Mouse (Mus musculus) T-helper 2 cell (primary cell): ENCODE data around the gene Mrpl4.

Experiments
- in situ Hi-C: fragments of 300-600 bp; cut with MboI, MseI; formaldehyde crosslinking; loops from one replicate; pipeline ENCODE4 v1.15.1; 2025; ENCODE audit warnings: high pct_unique_total_duplicates

Mrpl4 gene

DNA sequence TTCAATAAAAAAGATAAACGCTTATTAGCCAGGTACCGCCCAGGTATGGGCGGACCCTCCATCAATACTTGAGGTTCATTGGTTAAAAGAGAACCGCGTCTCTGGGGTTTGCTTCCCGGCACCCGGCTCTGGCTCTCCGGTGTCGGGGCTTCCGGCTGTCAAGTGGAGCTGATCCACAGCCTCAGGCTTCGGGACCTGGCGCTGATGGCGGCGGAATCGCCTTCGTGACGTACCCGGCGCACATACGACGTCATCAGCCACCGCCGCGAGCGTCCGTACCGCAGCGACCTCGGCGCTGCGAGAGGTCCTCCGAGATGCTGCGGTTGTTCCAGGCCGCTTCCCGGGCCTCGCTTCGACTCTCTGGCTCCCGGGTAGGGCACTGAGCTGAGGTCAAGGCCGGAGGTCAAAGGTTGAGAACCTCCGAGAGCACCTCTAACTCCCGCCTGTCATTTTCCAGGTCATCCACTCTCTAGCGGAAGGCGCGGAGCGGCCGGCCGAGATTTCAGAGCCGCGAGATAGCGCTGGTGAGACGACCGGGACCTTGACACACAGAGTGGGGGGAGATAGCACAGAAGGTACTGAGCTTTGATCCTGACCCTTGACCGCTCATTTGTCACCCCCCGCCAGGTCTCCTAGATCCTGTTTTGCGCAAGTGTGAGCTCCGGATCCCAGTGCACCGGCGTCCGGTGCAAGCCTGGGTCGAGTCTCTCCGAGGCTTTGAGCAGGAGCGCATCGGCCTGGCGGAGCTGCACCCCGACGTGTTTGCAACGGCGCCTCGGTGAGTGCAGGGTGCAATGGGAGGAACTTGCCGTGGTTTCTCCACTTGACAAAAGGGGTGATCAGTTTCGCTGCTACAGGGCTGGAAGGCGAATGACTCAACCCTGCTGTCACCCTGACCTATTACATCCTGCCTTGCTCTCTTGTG lies at the start of gene Mrpl4:
Gene Mrpl4, plus strand, starts transcription at position 112 of the 925 bp plus-strand sequence.
- in situ Hi-C loops = no loop called here

DNA sequence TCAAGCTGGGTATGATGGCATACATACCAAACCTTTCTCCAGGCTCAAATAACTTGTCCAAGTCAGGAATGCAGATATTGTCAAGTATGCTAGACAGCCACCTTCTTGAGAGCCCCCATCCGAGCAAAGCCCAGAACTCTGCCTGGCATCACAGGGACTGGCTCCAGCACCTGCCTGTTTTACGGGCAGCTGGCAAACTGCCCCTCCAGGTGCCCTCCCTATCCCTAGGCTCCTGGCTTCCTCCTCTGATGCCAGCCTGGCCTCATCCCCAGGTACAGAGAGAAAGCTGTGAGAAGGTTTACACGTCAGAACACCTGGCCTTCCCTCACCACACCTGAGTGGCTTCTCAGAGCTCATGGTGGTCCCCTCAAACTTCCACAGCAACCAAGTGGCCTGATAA lies 45.5 kb upstream of the Mrpl4 start:
- in situ Hi-C loops = no loop called here

DNA sequence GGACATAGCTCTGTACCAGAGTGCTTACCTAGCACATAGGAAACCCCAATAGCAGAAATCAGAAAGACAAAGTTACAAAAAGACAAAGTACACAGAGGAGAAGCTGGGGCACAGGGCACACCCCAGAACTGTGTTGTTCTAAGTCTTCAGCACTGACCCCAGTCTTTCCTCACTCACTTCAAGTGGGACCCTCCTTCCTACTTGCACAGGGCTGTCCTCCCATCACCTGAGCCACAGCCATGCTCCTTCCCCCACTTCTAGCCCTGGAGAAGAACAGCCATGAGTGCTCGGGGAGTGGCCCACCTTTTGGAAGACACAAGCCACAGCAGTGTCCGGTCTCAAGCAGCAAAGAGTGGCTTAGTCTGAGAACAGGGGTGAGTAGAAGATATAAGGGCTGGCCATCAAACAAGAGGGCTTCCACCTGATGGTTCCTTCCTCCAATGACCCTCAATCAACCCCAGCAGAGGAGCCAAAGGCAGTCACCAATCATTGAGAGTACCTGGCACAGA lies 43.1 kb upstream of the Mrpl4 start, which contains the start of gene Dnmt1:
Gene Dnmt1, minus strand, starts transcription at position 459 of the 509 bp plus-strand sequence.
- in situ Hi-C loops = no loop called here

DNA sequence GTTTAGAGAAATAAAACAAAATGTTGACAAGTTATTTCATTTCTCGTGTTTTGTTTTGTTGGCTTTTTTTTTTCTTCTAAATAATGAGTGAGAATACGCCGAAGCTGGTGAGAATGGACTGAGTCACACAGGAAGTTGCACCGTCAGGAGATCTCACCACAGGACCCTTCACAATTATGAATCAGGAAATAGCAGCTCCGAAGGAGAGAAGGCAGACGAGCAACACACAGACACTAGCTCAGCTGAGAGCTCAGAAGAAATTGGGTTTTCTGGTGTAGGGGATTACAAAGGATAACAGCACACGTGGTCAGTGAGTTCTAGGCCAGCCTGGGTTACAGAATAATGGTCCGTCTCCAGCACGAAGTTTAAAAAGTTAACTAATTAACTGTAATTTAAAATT lies 41.0 kb upstream of the Mrpl4 start:
- in situ Hi-C loops = no loop called here

DNA sequence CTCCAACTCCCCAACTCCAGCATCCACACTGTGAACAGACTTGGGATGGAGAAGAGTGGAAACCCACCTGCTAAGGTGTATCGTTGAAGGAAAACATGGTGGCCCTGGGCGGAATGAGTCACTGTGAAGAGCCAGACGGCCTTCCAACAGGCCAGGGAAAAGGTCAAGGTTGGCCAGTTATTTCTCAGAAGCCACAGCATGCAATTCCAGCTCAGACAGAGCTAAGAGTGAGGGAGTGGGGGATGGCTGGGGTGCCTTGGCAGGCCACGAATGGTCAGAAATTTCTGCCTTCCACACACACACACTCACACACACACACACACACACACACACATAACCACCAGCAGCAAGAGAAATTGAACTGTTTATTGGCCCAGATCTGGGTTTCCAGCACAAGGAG lies 36.9 kb upstream of the Mrpl4 start:
- in situ Hi-C loops = no loop called here

DNA sequence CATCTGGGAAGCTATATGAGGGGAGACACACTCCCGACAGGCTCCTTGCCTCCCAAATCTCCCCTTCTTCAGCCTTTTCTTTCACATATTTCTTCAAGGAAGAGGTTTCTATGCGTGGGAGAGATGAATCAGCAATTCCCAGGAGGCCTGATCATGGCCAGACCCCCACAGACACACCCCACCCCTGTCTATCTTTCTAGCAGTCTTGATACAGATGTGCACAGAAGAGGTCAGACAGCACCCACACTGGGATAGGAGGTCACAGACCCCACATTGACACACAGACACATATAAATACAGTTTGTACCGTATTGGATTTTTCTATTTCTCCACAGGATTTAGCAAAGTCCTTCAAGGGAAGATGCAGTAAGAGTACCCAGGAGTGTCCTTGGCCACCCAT lies 36.5 kb upstream of the Mrpl4 start:
- in situ Hi-C loops = no loop called here

DNA sequence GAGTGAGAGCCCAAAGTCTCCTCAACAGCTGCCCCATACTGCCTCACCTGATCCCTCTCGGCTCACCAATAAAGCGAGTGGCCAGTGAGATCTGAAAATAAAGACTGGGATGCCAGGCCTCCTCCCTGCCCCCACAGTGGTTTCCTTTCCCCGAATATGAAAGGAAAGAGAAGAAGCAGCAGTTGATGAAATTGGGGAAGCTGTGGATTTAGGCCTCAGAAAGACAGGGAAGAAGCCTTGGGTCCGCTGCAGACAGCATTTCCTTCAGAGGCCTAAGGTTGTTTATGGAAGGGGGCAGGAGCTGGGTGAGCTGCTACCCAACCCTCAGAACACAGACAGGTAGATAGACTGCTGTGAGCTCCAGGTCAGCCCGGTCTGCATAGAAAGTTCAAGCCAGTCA lies 35.8 kb upstream of the Mrpl4 start:
- in situ Hi-C loops = no loop called here

DNA sequence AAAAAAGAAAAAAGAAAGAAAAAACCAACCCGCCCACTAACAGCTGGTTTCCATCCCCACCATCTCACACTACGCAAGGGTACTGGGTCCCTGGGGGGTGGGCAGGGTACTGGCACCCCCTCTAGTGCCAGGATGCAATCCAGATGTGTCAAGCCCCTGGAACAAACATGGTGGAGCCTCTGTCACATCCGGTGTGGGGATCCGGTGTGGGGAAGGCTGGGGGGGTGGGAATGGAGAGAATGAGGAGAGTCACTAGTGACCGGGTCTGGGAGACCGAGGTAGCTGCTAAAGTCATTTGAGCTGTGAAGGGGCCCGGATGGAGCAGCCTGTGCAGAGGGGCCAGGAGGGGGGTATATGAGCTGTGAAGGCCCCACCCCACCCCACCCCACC lies 30.8 kb upstream of the Mrpl4 start:
- in situ Hi-C loops = no loop called here

DNA sequence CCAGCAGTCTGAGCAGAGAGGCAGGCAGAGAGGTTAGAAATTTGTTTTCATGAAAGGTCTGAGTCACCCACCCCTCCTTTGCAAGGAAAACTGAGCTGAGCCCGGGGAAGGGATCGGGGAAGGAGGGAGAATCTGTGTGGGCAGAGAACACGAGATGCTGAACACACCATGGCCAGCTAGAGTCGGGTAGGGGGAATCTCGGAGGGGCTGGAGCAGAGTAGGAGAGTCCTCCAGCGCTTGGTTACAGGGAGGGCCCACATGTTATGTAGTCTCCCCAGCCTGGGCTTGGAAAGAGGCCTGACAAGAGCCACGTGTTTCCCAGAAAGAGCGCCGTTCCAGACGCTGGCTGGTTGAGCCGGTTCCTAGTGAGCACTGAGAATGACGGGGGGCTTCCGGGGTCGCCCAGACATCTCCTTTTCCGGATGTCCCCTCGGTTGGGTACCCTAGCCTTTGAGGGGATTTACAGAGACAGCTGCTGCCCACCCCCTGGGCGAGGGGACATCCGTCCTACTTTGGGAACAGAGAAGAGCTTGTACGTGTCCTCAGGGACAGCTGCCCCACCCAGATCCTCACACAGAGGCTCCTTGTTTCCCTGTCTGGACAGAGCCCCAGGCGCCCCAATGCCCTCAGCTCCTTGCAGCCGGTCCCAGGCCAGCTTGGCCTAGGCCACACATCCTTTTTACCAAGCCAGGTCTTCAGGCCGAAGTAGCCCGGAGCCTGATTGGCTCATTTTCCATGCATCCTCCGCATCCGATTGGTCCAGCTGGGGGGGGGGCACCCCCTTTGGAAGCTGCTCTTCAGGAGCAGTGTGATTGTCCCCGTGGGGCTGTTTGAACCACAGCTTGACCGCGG lies 30.2 kb upstream of the Mrpl4 start:
- in situ Hi-C loops = no loop called here

DNA sequence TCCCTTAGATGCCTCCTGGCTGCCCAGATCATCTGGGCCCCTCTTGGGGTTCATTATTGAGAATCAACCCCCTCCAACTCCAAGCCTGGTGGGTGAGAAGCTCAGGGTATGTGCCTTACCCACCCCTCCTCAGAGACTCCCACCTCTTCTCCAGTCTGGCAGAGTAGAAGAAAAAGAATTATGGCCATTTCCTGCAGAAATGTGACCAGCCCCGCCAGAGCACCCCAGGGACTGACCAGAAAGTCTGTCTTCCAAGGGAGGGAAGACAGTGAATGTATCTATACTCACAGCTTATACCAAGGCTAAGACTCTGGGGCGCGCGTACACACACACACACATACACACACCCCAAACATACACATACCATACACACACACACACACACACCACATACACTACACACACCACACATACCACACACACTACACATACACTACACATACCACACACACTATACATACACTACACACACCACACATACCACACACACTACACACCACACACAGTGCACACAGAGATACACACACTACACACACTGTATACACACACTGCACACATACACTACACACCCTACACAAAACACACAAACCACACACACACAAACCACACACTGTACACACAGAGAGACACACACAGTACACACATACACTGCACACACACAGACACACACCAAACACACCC lies 29.4 kb upstream of the Mrpl4 start:
- in situ Hi-C loops = no loop called here

DNA sequence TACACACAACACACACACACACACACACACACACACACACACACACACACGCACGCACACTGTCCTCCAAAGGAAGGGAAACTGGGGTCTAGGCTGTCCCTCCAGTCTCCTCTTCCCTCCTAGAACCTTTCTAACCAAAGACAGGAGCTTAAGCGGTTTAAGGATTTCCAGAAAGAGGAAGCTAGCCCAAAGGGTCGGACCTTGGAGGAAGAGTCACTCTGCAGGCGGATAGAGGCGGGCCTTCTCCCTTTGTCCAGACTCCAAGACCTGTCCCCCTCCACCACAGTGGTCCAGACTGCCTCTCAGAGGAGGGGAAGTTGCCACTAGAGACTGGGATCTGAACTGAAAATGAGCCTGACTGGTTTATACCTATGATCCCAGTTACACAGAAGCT lies 28.9 kb upstream of the Mrpl4 start:
- in situ Hi-C loops = no loop called here

DNA sequence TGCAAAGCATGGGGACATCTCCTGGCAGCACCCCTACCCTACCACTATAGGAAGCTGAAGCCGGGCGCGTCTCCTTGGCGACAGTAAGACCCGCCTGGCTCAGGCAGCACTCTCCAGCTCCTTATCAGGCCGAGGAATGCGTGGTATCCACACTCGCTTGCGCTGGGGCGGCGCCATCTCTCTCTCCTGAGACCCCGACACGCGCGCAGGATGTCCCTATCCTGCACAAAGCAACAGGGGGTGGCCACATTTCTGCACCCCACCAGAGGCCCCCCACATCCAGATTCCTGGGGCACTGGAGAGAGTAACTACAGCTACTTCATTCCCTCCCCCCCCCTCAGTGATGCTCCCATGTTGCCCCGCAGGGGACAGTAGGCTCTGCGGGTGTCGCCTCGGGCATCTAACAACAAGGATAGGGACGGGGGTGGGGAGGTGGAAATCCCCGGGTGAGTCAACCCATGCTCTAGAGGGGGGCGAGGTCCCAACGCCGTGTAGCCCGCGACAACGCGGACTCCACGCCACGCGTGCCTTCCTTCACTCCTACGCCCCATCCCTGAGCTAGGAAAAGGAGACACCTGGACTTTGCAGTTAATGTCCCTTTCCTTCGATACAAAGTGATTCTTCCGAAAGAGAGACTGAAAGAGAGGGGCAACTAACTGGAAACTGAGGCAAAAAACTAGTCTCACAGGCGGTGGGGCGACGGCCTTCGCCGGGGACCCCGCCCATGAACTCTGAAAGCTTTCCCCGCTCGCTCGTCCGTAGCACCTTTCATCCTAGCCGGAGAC lies 26.9 kb upstream of the Mrpl4 start:
- in situ Hi-C loops = no loop called here

DNA sequence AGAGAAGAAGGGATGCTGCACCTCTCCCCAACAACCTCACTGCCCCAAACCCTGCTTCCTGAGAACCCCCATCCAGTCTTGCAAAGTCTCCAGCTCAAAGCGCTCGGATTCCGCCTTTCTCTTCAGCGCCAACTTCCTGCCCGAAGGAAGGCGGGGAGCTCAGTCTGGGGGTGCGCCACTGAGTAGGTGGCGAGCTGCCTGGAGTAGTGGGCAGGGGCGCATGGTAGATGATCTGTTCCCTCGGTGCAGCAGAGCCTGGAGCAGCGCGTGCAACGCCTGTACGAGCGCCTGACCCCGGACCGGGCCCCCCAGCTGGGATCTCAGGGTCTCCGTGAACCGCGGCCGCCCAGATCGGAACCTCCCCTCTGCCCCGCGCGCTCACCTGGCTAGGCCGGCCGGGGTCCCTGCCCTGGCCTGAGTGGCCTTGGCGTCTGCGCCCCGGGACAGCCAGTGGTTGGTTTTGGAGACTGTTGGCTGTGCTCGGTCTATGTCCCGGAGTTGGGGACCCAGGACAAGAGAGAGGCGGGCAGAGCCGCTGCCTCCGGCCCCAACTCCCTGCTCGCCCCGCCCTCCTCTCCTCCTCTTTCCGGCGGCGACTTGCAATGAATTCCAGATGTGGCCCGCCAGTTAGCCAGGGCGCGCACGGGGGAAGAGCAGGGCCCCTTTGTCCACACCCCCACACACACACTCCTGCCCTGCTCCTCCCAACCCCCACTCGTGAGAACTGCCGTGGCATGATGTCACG lies 26.1 kb upstream of the Mrpl4 start, which contains the start of gene S1pr2:
Gene S1pr2, minus strand, starts transcription at position 566 of the 745 bp plus-strand sequence.
- in situ Hi-C loops = no loop called here

DNA sequence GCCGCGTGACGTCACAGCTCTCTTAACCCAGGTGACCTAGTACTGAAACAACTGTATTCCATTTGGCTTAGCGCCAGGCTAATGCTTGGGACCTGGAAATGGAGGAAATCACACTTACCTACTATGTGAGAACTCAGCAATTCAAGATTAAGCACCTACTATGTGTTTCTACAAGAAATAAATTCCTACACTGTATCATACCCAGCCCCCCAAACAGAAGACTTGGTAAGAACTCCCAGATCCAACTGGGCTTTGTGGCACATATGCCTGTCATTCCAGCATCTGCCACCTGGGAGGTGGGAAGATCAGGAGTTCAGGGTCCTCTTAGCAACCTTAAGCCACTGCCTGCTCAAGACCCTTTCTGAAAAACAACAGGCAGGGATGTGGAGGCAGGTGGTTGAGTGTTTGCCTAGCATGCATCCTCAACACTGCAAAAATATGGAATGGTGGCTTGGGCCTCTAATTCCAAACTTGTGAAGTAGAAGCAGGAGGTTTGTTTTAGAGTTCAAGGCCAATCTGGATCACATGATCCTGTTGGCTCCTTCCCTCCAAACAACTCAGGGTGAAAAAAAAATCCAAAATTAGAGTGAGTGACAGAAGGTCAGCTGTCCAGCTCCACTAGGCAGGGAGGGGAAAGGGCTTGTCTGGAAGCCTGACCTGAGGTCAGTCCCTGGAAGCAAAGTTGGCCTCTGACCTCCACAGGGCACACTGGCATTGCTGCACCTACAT lies 25.4 kb upstream of the Mrpl4 start:
- in situ Hi-C loops = no loop called here

DNA sequence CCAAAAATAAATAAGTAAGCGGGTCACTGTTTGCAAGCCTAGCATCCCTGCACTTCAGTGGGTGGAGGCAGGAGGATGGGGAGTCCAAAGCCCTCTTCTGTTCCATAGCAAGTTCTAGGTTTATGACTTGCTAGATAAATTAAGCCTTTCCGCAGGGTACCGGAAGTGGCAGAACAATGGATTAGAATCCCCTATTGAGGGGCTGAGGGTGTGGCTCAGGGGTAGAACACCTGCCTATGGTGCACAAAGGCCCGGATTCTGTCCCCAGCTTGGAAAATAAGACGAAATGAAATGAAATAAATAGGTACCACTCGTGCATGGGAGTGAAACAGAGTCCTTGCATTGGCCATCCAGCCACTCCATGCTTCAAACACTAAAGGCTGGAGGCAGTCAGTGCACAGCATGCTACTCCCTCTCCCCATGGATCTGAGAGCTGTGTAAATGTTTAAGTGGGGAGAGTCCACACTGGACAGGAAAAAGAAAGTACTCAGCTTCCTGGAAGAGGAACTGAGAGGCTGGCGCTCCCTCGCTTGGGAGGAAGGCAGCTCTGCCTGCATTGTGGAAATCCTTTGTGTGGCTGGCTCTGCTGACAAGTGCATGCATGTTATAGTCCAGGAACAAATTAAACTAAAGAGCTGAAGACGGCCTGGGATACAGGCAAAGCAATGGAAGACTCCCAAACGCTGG lies 24.0 kb upstream of the Mrpl4 start:
- in situ Hi-C loops = no loop called here

DNA sequence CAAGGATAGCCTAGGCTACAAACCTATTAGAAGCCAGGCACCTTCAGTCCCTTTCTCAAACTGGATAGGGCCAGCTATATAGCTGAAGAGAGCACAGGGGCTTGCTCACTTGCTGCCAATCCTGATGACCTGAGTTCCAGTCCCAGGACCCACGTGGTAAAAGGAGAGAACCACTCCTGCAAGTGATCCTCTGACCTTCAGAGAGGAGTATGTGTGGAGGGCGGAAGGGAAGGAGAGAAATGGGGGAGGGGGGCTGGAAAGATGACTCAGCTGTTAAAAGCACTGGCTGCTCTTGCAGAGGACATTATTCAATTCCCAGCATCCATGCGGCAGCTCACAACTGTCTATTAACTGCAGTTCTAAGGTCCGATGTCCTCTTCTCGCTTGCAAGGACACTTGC lies 23.4 kb upstream of the Mrpl4 start:
- in situ Hi-C loops = no loop called here

DNA sequence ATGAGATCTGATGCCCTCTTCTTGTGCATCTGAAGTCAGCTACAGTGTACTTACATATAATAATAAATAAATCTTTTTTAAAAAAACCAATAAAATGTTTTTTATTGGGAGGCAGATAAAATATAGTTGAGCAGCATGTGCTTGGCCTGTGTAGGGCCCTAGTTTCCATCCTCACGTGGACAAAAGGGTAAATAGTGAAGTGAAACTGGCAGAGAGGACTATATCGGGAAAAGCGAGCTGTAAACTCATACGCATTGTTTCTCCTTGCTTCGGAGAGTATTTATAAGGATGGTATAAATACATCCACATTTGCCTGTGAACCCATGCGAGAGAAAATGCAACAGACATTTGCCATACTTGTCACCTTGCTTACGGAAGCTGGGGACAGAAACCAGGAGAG lies 22.8 kb upstream of the Mrpl4 start:
- in situ Hi-C loops = no loop called here

DNA sequence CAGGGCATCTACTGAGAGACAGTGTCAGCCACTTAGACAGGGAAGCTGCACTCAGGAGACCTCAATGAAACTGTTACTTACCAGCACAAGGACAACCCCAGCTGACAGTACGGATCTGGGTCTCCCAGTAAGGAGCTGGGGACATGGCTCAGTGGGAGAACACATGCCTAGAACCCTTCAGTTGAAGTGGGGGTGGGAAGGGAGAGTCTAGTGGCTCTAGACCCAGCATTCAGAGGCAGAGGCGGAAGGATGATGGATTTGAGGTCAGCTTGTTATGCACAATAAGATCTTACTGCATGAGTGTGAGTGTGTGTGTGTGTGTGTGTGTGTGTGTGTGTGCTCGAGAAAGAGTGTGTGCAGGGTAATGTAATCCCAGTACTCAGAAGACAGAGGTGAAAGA lies 20.4 kb upstream of the Mrpl4 start:
- in situ Hi-C loops = no loop called here

DNA sequence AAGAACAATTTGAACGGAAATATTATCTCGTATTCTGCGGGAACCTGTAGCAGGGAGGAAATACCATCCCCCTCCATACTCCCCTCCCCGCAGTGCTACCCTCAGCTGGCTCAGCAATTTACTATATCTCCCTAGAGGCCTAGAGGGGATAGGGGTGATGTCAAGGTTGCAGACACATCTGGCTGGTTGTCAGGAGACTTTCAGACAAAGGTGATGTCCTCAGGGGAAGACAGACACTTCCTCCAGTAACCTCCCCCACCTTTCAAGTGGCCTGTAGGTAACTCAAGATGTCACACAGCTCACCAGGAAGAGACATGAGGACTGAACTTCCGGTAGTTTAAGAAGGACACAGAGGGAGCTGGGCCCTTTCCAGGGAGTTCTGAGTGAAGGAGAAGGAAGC lies 19.4 kb upstream of the Mrpl4 start:
- in situ Hi-C loops = no loop called here
